Mouse (Mus musculus) C2C12 (cell line): Measurements from ENCODE around the gene Myo3b. TPM values are rescaled to one million over a fixed set of nuclear protein-coding genes. Genes with fewer than 3 reads are reported as not detected.

Experiments used
- H3K27me3 ChIP-seq: one replicate; pipeline ENCODE4 v1.6.1; 2011; ENCODE audit not compliant: control insufficient read depth, insufficient read depth, insufficient read length
- H3K36me3 ChIP-seq: one replicate; pipeline ENCODE4 v1.6.1; 2011; ENCODE audit not compliant: control insufficient read depth, insufficient read depth
- H3K4me3 ChIP-seq: one replicate; pipeline ENCODE4 v1.5.1; 2011; ENCODE audit warnings: mild to moderate bottlenecking, control low read depth; ENCODE audit not compliant: poor library complexity, insufficient read depth, severe bottlenecking
- H3K79me2 ChIP-seq: one replicate; pipeline ENCODE4 v1.6.1; 2011; ENCODE audit not compliant: control insufficient read depth, insufficient read depth
- H3K79me3 ChIP-seq: one replicate; pipeline ENCODE4 v1.6.1; 2011; ENCODE audit warnings: low read depth, control low read depth
- H3ac ChIP-seq: one replicate; pipeline ENCODE3; 2011; ENCODE audit warnings: low read depth; ENCODE audit not compliant: control insufficient read depth, insufficient read length
- CEBPB ChIP-seq: IDR thresholded peaks from one replicate; pipeline ENCODE4 v1.6.1; 2011; ENCODE audit warnings: low read depth, mild to moderate bottlenecking, control low read depth, moderate library complexity
- CTCF ChIP-seq: IDR thresholded peaks from one replicate; pipeline ENCODE4 v1.5.1; 2011; ENCODE audit not compliant: control insufficient read depth, insufficient read depth, insufficient read length
- FOSL1 ChIP-seq: IDR thresholded peaks from one replicate; pipeline ENCODE4 v1.8.0; 2011; ENCODE audit warnings: mild to moderate bottlenecking, low read length; ENCODE audit not compliant: poor library complexity, insufficient read depth, severe bottlenecking
- MAX ChIP-seq: IDR thresholded peaks from one replicate; pipeline ENCODE4 v1.6.1; 2011; ENCODE audit warnings: mild to moderate bottlenecking, control low read depth
- MYOD1 ChIP-seq: IDR thresholded peaks from one replicate; pipeline ENCODE4 v1.6.1; 2011; ENCODE audit warnings: low read depth; ENCODE audit not compliant: control insufficient read depth, insufficient read length
- MYOG ChIP-seq: IDR thresholded peaks from one replicate; pipeline ENCODE4 v1.6.1; 2011; ENCODE audit not compliant: control insufficient read depth, insufficient read length; ENCODE audit errors: extremely low read depth
- USF1 ChIP-seq: IDR thresholded peaks from one replicate; pipeline ENCODE4 v1.6.1; 2011; ENCODE audit warnings: low read depth, mild to moderate bottlenecking, control low read depth, moderate library complexity
- polyA plus RNA-seq: library from polyadenylated mRNA; unstranded; fragments of >200 nt; fragmentation: generic; extraction: Trizol; gene quantifications from one replicate; pipeline ENCODE4 v1.2.1, GENCODE M21; 2012; ENCODE audit warnings: missing spikeins

Gene Myo3b
- polyA plus RNA-seq, 1 experiment = 0.11 TPM

- Histone ChIP-seq H3K79me2 (no peaks in the 10 kb centered on the region), H3K36me3 (no peaks in the 10 kb centered on the region), H3ac (no peak overlapping the region), H3K27me3 (peaks cover 6% of the 10 kb centered on the region), H3K4me3 (no peak overlapping the region), H3K79me3 (no peaks in the 10 kb centered on the region)
- TF ChIP-seq CEBPB (no peak), USF1 (no peak), MAX (no peak), FOSL1 (no peak), CTCF (no peak), MYOG (no peak), MYOD1 (no peak)
Measured at GRCm38 (mm10) chr2:70245981-70246380, 207.1 kb downstream of the Myo3b start.

GRCm38 (mm10) chr2:70248616-70249015 is 209.7 kb downstream of the Myo3b start:
- no peaks in the 10 kb centered on the region for H3K36me3 ChIP-seq
- H3ac ChIP-seq = no peak overlapping the region
- H3K79me2 ChIP-seq = no peaks in the 10 kb centered on the region
- TF ChIP-seq CTCF (no peak), MYOD1 (no peak), MYOG (no peak), USF1 (no peak), MAX (no peak), FOSL1 (no peak), CEBPB (no peak)
- no peak overlapping the region for H3K4me3 ChIP-seq
- H3K27me3 ChIP-seq = peaks cover 6% of the 10 kb centered on the region
- no peaks in the 10 kb centered on the region for H3K79me3 ChIP-seq

GRCm38 (mm10) chr2:70249872-70250271 is 210.9 kb downstream of the Myo3b start:
- Histone ChIP-seq H3K4me3 (no peak overlapping the region), H3K79me2 (no peaks in the 10 kb centered on the region), H3K36me3 (no peaks in the 10 kb centered on the region), H3K27me3 (peaks cover 6% of the 10 kb centered on the region), H3K79me3 (no peaks in the 10 kb centered on the region), H3ac (no peak overlapping the region)
- TF ChIP-seq MAX (no peak), USF1 (no peak), MYOD1 (no peak), CTCF (no peak), CEBPB (no peak), FOSL1 (no peak), MYOG (no peak)

- H3K27me3 ChIP-seq = peaks cover 6% of the 10 kb centered on the region
Measured at GRCm38 (mm10) chr2:70251256-70251655, 212.3 kb downstream of the Myo3b start.

GRCm38 (mm10) chr2:70259357-70260000 is 220.6 kb downstream of the Myo3b start:
- no peak overlapping the region for H3ac ChIP-seq
- H3K79me3 ChIP-seq = no peaks in the 10 kb centered on the region
- H3K4me3 ChIP-seq = no peak overlapping the region
- no peaks in the 10 kb centered on the region for H3K27me3 ChIP-seq
- TF ChIP-seq MAX (no peak), MYOG (no peak), CEBPB (no peak)
- no peaks in the 10 kb centered on the region for H3K36me3 ChIP-seq
- no peaks in the 10 kb centered on the region for H3K79me2 ChIP-seq

More at GRCm38 (mm10) chr2:70251256-70251655, 212.3 kb downstream of the Myo3b start:
- no peak overlapping the region for H3ac ChIP-seq
- no peak for TF ChIP-seq MYOG
- TF ChIP-seq USF1 = no peak
- TF ChIP-seq FOSL1 = no peak
- no peak for TF ChIP-seq MAX
- no peak for TF ChIP-seq CEBPB
- TF ChIP-seq CTCF = no peak
- TF ChIP-seq MYOD1 = no peak
- no peaks in the 10 kb centered on the region for H3K79me3 ChIP-seq
- no peak overlapping the region for H3K4me3 ChIP-seq
- H3K79me2 ChIP-seq = no peaks in the 10 kb centered on the region
- no peaks in the 10 kb centered on the region for H3K36me3 ChIP-seq
